Mouse (Mus musculus): ENCODE data around the gene Fstl1.

GRCm38 (mm10) chr16:37812474-37812886 lies 35.8 kb downstream of the Fstl1 start:
- TF ChIP-seq EP300 (IDR thresholded peaks at IDR 0.05; ENCODE audit: low read depth) = no peak
- TF ChIP-seq CTCF (IDR thresholded peaks at IDR 0.05; ENCODE audit: low read depth) = peak; percentile 40
